Mouse (Mus musculus): ENCODE measurements at regions not wholly inside any gene's neighbourhood (a gene's known extent, or its start where the extent isn't known, plus 50 kb on each side); places are given as distances from the start of the nearest gene placed in this dataset.

- no peak for TF ChIP-seq POLR2A (IDR thresholded peaks at IDR 0.05; ENCODE audit: insufficient read depth, low read length)
- no peak for TF ChIP-seq CTCF (IDR thresholded peaks at IDR 0.05; ENCODE audit: low read depth, low read length)
- no peak for TF ChIP-seq EP300 (IDR thresholded peaks at IDR 0.05; ENCODE audit: insufficient read depth, low read depth, low read length)
- Histone ChIP-seq H3K36me3 (ENCODE audit: control insufficient read depth, insufficient read depth, low read length, poor library complexity, severe bottlenecking) (no peaks in the 10 kb centered on the region), H3K9me3 (replicated peaks; ENCODE audit: control insufficient read depth, insufficient read depth, low read length, poor library complexity, severe bottlenecking) (no peaks in the 10 kb centered on the region), H3K4me3 (ENCODE audit: low read depth, low read length) (no peak overlapping the region), H3K9ac (ENCODE audit: low read depth, poor library complexity, severe bottlenecking) (no peak overlapping the region), H3K27me3 (ENCODE audit: control insufficient read depth, insufficient read depth, low read length, poor library complexity, severe bottlenecking) (no peaks in the 10 kb centered on the region), H3K4me1 (ENCODE audit: control insufficient read depth, insufficient read depth, low read length) (no peaks in the 10 kb centered on the region), H3K27ac (ENCODE audit: insufficient read depth, low read length) (no peak overlapping the region)
Observed at GRCm38 (mm10) chr1:82106756-82107155, 126.2 kb upstream of the Gm9747 start.

DNA sequence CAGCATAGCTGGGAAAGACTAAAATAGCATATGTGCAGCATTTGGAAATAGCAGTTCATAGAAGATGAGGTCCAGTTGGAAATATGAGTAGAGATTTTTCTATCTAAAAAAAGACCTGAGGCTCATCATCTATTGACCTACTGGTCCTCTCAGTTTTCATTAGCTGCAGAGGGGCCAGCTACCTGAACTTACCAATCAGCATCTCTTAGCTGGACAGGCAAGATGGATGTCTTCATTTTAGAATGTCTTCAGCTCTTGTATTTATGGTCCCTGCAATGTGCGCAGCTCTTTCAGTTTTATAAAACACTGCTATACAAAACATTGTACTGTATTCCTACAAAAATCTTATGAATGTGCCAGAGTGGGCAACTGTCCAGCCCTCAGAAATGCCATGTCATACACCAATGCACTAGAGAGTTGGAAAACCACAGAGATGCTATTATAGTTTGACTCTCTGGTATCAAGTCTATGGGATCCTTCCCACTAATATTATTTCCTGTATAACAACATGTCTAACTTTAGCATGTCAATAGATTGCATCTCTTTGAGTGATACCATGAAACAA, 122.8 kb upstream of the Gm9747 start:
- H3K9ac ChIP-seq (ENCODE audit: low read depth, poor library complexity, severe bottlenecking): no peak overlapping the region
- H3K36me3 ChIP-seq (ENCODE audit: control insufficient read depth, insufficient read depth, low read length, poor library complexity, severe bottlenecking): no peaks in the 10 kb centered on the region
- H3K4me3 ChIP-seq (ENCODE audit: low read depth, low read length): no peak overlapping the region
- no peaks in the 10 kb centered on the region for H3K27me3 ChIP-seq (ENCODE audit: control insufficient read depth, insufficient read depth, low read length, poor library complexity, severe bottlenecking)
- no peaks in the 10 kb centered on the region for H3K9me3 ChIP-seq (replicated peaks; ENCODE audit: control insufficient read depth, insufficient read depth, low read length, poor library complexity, severe bottlenecking)
- TF ChIP-seq EP300 (IDR thresholded peaks at IDR 0.05; ENCODE audit: insufficient read depth, low read depth, low read length): no peak
- TF ChIP-seq POLR2A (IDR thresholded peaks at IDR 0.05; ENCODE audit: insufficient read depth, low read length): no peak
- no peak for TF ChIP-seq CTCF (IDR thresholded peaks at IDR 0.05; ENCODE audit: low read depth, low read length)
- H3K27ac ChIP-seq (ENCODE audit: insufficient read depth, low read length): no peak overlapping the region
- H3K4me1 ChIP-seq (ENCODE audit: control insufficient read depth, insufficient read depth, low read length): no peaks in the 10 kb centered on the region

GRCm38 (mm10) chr1:82112401-82112800, 120.5 kb upstream of the Gm9747 start:
- Histone ChIP-seq H3K9ac (ENCODE audit: low read depth, poor library complexity, severe bottlenecking) (no peak overlapping the region), H3K36me3 (ENCODE audit: control insufficient read depth, insufficient read depth, low read length, poor library complexity, severe bottlenecking) (no peaks in the 10 kb centered on the region), H3K9me3 (replicated peaks; ENCODE audit: control insufficient read depth, insufficient read depth, low read length, poor library complexity, severe bottlenecking) (no peaks in the 10 kb centered on the region), H3K4me1 (ENCODE audit: control insufficient read depth, insufficient read depth, low read length) (no peaks in the 10 kb centered on the region), H3K27ac (ENCODE audit: insufficient read depth, low read length) (no peak overlapping the region), H3K27me3 (ENCODE audit: control insufficient read depth, insufficient read depth, low read length, poor library complexity, severe bottlenecking) (no peaks in the 10 kb centered on the region), H3K4me3 (ENCODE audit: low read depth, low read length) (no peak overlapping the region)
- TF ChIP-seq POLR2A (IDR thresholded peaks at IDR 0.05; ENCODE audit: insufficient read depth, low read length): no peak
- no peak for TF ChIP-seq CTCF (IDR thresholded peaks at IDR 0.05; ENCODE audit: low read depth, low read length)
- no peak for TF ChIP-seq EP300 (IDR thresholded peaks at IDR 0.05; ENCODE audit: insufficient read depth, low read depth, low read length)

GRCm38 (mm10) chr1:82124503-82124902, 108.4 kb upstream of the Gm9747 start:
- H3K9me3 ChIP-seq (replicated peaks; ENCODE audit: control insufficient read depth, insufficient read depth, low read length, poor library complexity, severe bottlenecking): no peaks in the 10 kb centered on the region
- H3K9ac ChIP-seq (ENCODE audit: low read depth, poor library complexity, severe bottlenecking): no peak overlapping the region
- no peak overlapping the region for H3K4me3 ChIP-seq (ENCODE audit: low read depth, low read length)
- H3K36me3 ChIP-seq (ENCODE audit: control insufficient read depth, insufficient read depth, low read length, poor library complexity, severe bottlenecking): no peaks in the 10 kb centered on the region
- no peak overlapping the region for H3K27ac ChIP-seq (ENCODE audit: insufficient read depth, low read length)
- H3K4me1 ChIP-seq (ENCODE audit: control insufficient read depth, insufficient read depth, low read length): no peaks in the 10 kb centered on the region
- no peak for TF ChIP-seq EP300 (IDR thresholded peaks at IDR 0.05; ENCODE audit: insufficient read depth, low read depth, low read length)
- TF ChIP-seq POLR2A (IDR thresholded peaks at IDR 0.05; ENCODE audit: insufficient read depth, low read length): no peak
- no peak for TF ChIP-seq CTCF (IDR thresholded peaks at IDR 0.05; ENCODE audit: low read depth, low read length)
- no peaks in the 10 kb centered on the region for H3K27me3 ChIP-seq (ENCODE audit: control insufficient read depth, insufficient read depth, low read length, poor library complexity, severe bottlenecking)

DNA sequence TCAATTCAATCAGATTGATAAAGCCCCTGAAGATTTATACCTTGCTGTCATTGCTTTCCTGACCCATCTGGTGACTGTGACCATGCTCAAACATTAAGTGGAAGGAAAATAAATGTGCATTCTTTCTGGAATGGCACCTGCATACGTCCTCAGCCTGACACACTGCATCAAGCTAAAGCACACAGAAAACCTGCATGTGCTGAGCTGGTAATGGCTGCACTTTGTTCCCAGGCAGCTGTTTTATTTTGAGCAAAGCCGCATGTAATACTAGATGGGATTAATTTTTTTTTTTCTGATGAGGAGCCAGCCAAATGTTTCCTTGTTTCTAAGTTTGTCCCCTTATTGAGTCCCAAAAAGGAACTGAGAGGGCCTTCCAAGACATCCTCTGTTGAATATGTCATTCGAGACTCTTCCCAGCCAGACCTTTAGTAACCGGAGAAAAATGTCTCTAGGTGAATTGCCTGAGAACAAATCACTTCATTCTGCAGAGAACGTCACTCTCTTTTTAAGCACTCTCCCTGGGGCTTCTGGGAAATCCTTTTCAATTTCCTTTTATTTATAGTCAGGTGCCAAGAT, 103.1 kb upstream of the Gm9747 start:
- no peak overlapping the region for H3K27ac ChIP-seq (ENCODE audit: insufficient read depth, low read length)
- no peak overlapping the region for H3K9ac ChIP-seq (ENCODE audit: low read depth, poor library complexity, severe bottlenecking)
- H3K4me3 ChIP-seq (ENCODE audit: low read depth, low read length): no peak overlapping the region
- H3K9me3 ChIP-seq (replicated peaks; ENCODE audit: control insufficient read depth, insufficient read depth, low read length, poor library complexity, severe bottlenecking): no peaks in the 10 kb centered on the region
- H3K36me3 ChIP-seq (ENCODE audit: control insufficient read depth, insufficient read depth, low read length, poor library complexity, severe bottlenecking): no peaks in the 10 kb centered on the region
- no peaks in the 10 kb centered on the region for H3K27me3 ChIP-seq (ENCODE audit: control insufficient read depth, insufficient read depth, low read length, poor library complexity, severe bottlenecking)
- no peak for TF ChIP-seq CTCF (IDR thresholded peaks at IDR 0.05; ENCODE audit: low read depth, low read length)
- TF ChIP-seq EP300 (IDR thresholded peaks at IDR 0.05; ENCODE audit: insufficient read depth, low read depth, low read length): no peak
- TF ChIP-seq POLR2A (IDR thresholded peaks at IDR 0.05; ENCODE audit: insufficient read depth, low read length): no peak
- H3K4me1 ChIP-seq (ENCODE audit: control insufficient read depth, insufficient read depth, low read length): no peaks in the 10 kb centered on the region

DNA sequence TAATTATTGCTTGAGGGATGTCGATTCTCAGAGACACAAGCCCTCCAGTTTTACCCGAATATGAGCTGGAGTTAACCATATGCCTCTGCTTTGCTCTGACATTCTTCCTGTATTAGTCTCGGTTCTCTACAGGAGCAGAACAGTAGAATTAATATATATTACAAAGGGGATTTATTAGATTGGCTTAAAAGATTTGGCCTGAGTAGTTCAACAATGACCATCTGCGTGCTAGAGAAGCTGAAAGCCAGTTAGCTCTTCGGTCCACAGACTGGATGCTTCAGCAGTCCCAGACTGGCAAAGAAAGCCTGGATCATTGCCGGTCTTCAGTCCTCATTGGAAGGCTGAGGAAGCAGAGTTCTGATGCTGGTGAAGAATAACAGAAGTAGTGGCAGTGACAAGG, 100.4 kb upstream of the Gm9747 start:
- no peak for TF ChIP-seq CTCF (IDR thresholded peaks at IDR 0.05; ENCODE audit: low read depth, low read length)
- TF ChIP-seq EP300 (IDR thresholded peaks at IDR 0.05; ENCODE audit: insufficient read depth, low read depth, low read length): no peak
- Histone ChIP-seq H3K36me3 (ENCODE audit: control insufficient read depth, insufficient read depth, low read length, poor library complexity, severe bottlenecking) (no peaks in the 10 kb centered on the region), H3K4me1 (ENCODE audit: control insufficient read depth, insufficient read depth, low read length) (no peaks in the 10 kb centered on the region), H3K4me3 (ENCODE audit: low read depth, low read length) (no peak overlapping the region), H3K27me3 (ENCODE audit: control insufficient read depth, insufficient read depth, low read length, poor library complexity, severe bottlenecking) (no peaks in the 10 kb centered on the region), H3K9ac (ENCODE audit: low read depth, poor library complexity, severe bottlenecking) (no peak overlapping the region), H3K9me3 (replicated peaks; ENCODE audit: control insufficient read depth, insufficient read depth, low read length, poor library complexity, severe bottlenecking) (no peaks in the 10 kb centered on the region), H3K27ac (ENCODE audit: insufficient read depth, low read length) (no peak overlapping the region)

Measured in ES-Bruce4 (cell line).